Mouse (Mus musculus): ENCODE measurements around the gene Gjb2.

Gjb2 gene

GRCm38 (mm10) chr14:57075537-57075936 lies 29.0 kb downstream of the Gjb2 start:
- in situ Hi-C loops (cut with MboI; ENCODE audit: low sequenced_read_pairs), result no loop called here

DNA sequence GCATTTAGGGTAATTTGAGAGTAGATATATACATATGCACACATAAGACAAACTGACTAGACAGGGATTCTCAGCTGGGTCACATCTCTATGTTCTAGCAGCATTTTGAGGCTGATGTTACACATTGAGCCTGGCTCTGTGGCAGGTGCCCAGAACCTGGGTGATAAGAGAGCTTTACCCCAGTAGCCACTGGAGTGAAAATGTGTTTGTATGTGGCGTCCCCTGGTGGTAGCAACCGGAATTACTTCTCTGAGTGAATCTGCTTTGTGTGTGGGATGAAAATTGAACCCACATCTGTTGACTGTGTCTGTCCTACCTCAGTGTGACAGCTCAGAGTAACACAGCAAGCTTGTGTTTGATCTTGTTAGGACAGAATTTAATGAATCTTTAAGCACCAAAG lies 34.6 kb downstream of the Gjb2 start:
- in situ Hi-C loops (cut with MboI; ENCODE audit: low sequenced_read_pairs), result loop anchor here (5.0 to 25.0 kb wide), 2 partner anchors 103 to 708 kb away; partner anchors contain the start of gene Atp12a

- in situ Hi-C loops (cut with MboI; ENCODE audit: low sequenced_read_pairs), result loop anchor here (5.0 to 25.0 kb wide), 2 partner anchors 99 to 704 kb away; partner anchors contain the start of gene Atp12a
Measured at GRCm38 (mm10) chr14:57066053-57066452, 38.4 kb downstream of the Gjb2 start.

DNA sequence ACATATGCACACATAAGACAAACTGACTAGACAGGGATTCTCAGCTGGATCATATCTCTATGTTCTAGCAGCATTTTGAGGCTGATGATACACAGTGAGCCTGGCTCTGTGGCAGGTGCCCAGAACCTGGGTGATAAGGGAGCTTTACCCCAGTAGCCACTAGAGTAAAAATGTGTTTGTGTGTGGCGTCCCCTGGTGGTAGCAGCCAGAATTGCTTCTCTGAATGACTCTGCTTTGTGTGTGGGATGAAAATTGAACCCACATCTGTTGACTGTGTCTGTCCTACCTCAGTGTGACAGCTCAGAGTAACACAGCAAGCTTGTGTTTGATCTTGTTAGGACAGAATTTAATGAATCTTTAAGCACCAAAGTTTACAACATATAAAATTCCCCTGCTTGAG lies 44.5 kb downstream of the Gjb2 start:
- in situ Hi-C loops (cut with MboI; ENCODE audit: low sequenced_read_pairs), result loop anchor here (25.0 kb wide), 1 partner anchor 698 kb away; the partner anchor contains the start of gene Atp12a

- in situ Hi-C loops (cut with MboI; ENCODE audit: low sequenced_read_pairs), result loop anchor here (25.0 kb wide), 1 partner anchor 695 kb away; the partner anchor contains the start of gene Atp12a
Measured at GRCm38 (mm10) chr14:57057563-57058321, 46.8 kb downstream of the Gjb2 start, which contains the start of gene Gja3. Gja3 (minus strand) TSS chr14:57058100.

DNA sequence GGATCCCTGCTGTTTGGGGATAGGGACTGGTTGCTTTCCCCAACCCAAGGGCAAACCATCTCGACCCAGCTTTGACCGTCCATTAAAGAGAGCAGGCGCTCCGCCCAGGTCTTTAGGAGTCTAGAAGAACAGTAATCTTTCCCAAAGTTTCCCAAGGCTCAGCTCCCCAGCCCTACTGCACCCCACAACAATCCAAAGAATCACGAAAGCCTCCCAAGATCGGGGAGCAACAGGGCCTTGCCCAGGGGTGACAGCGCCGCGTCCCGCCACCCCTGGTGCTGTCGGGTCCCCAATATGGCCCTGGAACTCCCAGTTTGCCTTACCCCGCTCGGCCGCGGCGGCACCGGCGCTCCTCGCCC lies 47.3 kb downstream of the Gjb2 start:
- in situ Hi-C loops (cut with MboI; ENCODE audit: low sequenced_read_pairs), result loop anchor here (25.0 kb wide), 1 partner anchor 695 kb away; the partner anchor contains the start of gene Atp12a

DNA sequence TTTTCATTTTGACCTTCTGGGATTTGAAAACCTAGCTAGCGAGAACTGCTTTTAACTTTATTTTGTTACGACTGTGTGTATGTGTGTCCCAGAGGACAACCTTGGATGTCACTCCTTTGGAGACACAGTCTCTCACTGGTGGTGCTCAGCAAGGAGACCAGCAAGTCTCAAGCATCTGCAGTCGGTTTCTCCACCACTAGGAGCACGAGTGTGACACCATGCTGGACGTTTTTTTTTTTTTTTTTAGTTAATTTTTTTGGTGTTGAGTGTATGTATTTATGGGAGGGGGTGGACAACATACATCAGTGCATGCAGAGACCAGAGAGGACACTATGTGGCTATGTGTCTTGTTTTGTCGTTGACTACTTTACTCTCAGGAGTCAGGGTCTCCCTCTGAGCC lies 51.8 kb downstream of the Gjb2 start:
- in situ Hi-C loops (cut with MboI; ENCODE audit: low sequenced_read_pairs), result loop anchor here (25.0 kb wide), 1 partner anchor 690 kb away; the partner anchor contains the start of gene Atp12a

All from CH12F3 (cell line).